ENCODE assay signal across 7 mouse cellular contexts in genomic region chr1:23382806-23383653, GRCm38 (mm10). TPM values are rescaled to one million over a fixed set of nuclear protein-coding genes. Genes with fewer than 3 reads are reported as not detected.
A peak's percentile ranks its signal among the peaks of the same experiment; 100 is the strongest.
DNase-seq lines count a peak whose midpoint lies in the region; ATAC-seq lines count a peak whose summit lies in the region.

No protein-coding gene starts in this region.

- H3K9me3 ChIP-seq in intestine, embryonic 15.5 days, result no peaks in the 10 kb centered on the region
- H3K9me3 ChIP-seq in midbrain, embryonic 10.5 days (replicated peaks), result no peaks in the 10 kb centered on the region

- intact Hi-C loops in gastrocnemius, postnatal 36 days (cut with DNase I), result no loop called here
- intact Hi-C loops in left cerebral cortex, postnatal 25 days (cut with DNase I), result loop anchor here (2.0 to 5.0 kb wide), 2 partner anchors 104 to 126 kb away; no protein-coding TSS in a partner anchor

- 0 out of 2 replicates have a peak, but pooled peaks cover 4% of the 10 kb centered on the region for H3K4me1 ChIP-seq in intestine, embryonic 15.5 days (replicated peaks)
- H3K4me1 ChIP-seq in midbrain, embryonic 10.5 days, result peaks cover 28% of the 10 kb centered on the region

- H3K27ac ChIP-seq in intestine, embryonic 15.5 days, result peak overlapping the region; percentile 81
- H3K27ac ChIP-seq in midbrain, embryonic 10.5 days (replicated peaks), result peak overlapping the region; percentile 91

- H3K9ac ChIP-seq in intestine, embryonic 15.5 days, result peak overlapping the region; percentile 74

- under 1% methylated on average over 75 of the region's 93 CpGs for WGBS in intestine, embryonic 15.5 days
- under 1% methylated on average over 93 of the region's 93 CpGs for WGBS in midbrain, embryonic 10.5 days

- peak overlapping the region; percentile 97 for H3K4me2 ChIP-seq in intestine, embryonic 15.5 days (replicated peaks)

- peak; percentile 99 for ATAC-seq in intestine, embryonic 15.5 days

- H3K4me3 ChIP-seq in intestine, embryonic 15.5 days (replicated peaks), result peak overlapping the region; percentile 75
- peak overlapping the region; percentile 87 for H3K4me3 ChIP-seq in midbrain, embryonic 10.5 days

- H3K27me3 ChIP-seq in intestine, embryonic 15.5 days (replicated peaks), result no peaks in the 10 kb centered on the region
- peaks cover 17% of the 10 kb centered on the region for H3K27me3 ChIP-seq in midbrain, embryonic 10.5 days (ENCODE audit: low read depth, poor library complexity, severe bottlenecking)

- no peaks in the 10 kb centered on the region for H3K36me3 ChIP-seq in intestine, embryonic 15.5 days
- no peaks in the 10 kb centered on the region for H3K36me3 ChIP-seq in midbrain, embryonic 10.5 days

- DNase-seq in adrenal gland, adult 2 months, result peak; percentile 100
- DNase-seq in embryo, embryonic 11.5 days (ENCODE audit: low read depth, low spot score), result peak; percentile 89
- peak; percentile 98 for DNase-seq in gastrocnemius, postnatal 36 days
- peak; percentile 90 to 95 for DNase-seq in left cerebral cortex, postnatal 25 days (ENCODE audit: low spot score in 2 of 2)
- peak; percentile 94 for DNase-seq in midbrain, embryonic 10.5 days (ENCODE audit: low spot score)
- peak; percentile 77 for DNase-seq in right cerebral cortex, postnatal 4 days

RNA-seq across cellular contexts. Expression of gene Ogfrl1, which starts 14.5 kb away (rescaled TPM):
- 1 to 10 TPM; 7.8 to 9.5 TPM for total RNA-seq in adrenal gland, adult 2 months (2021)
- 5.1 and 5.8 TPM in 2 replicates for polyA plus RNA-seq in adrenal gland, adult 2 months (2012; rRNA removed)
- total RNA-seq in gastrocnemius, postnatal 36 days (2021), result 1 to 10 TPM; 5.3 to 5.8 TPM
- polyA plus RNA-seq in intestine, embryonic 15.5 days (2015; fragmentation: Nextera tagmentation; extraction: Ambion mirVana), result 5.5 and 7.6 TPM in 2 replicates
- total RNA-seq in left cerebral cortex, postnatal 25 days (2021), result 10 to 100 TPM; 78.5 to 81.2 TPM
- polyA plus RNA-seq in midbrain, embryonic 10.5 days (2016; fragmentation: Nextera tagmentation; extraction: Ambion mirVana), result 3.4 and 4.2 TPM in 2 replicates

Comparison
In these comparisons a context has a peak if more than half of its experiments do, and no peak if none do; other contexts are left out.
1. Peak in every context shown above with its lines: DNase-seq, ATAC-seq, H3K4me3 ChIP-seq and H3K27ac ChIP-seq.
2. RNA of gene Ogfrl1, which starts 14.5 kb away (total RNA-seq): 78.5 to 81.2 TPM in left cerebral cortex, postnatal 25 days; 7.8 to 9.5 TPM in adrenal gland, adult 2 months and 5.3 to 5.8 TPM in gastrocnemius, postnatal 36 days; every median in the first group is over 4 times any median in the second.